Mouse (Mus musculus): ENCODE results near the gene Zswim8. TPM values are rescaled to one million over a fixed set of nuclear protein-coding genes. Genes with fewer than 3 reads are reported as not detected.
A peak's percentile ranks its signal among the peaks of the same experiment; 100 is the strongest.

Zswim8 gene
- polyA plus RNA-seq, 1 experiment from 2014 or later = 52.8 TPM

GRCm38 (mm10) chr14:20733952-20734774, 26.8 kb downstream of the Zswim8 start, which contains the start of gene Ndst2:
Gene Ndst2, minus strand, starts transcription at chr14:20734562.
- H3K27ac ChIP-seq (ENCODE audit: low read depth, low read length) = peak within 1 kb of the TSS; percentile 83
- H3K27me3 ChIP-seq (ENCODE audit: control insufficient read depth, insufficient read depth, low read length) = no peaks in the 10 kb centered on the region
- under 1% methylated on average over 73 of the region's 81 CpGs for WGBS
- no peaks in the 10 kb centered on the region for H3K9me3 ChIP-seq (ENCODE audit: control insufficient read depth, low read length)
- peaks cover 14% of the 10 kb centered on the region for H3K4me1 ChIP-seq (ENCODE audit: control insufficient read depth, insufficient read depth, low read length)
- peak within 1 kb of the TSS; percentile 78 for H3K4me3 ChIP-seq (ENCODE audit: low read depth, low read length)
- peak; percentile 98 for ATAC-seq (ENCODE audit: low read depth)
- H3K9ac ChIP-seq (replicated peaks; ENCODE audit: low read depth, low read length) = peak within 1 kb of the TSS; percentile 77
- H3K4me2 ChIP-seq (ENCODE audit: low read depth, low read length) = peak within 1 kb of the TSS; percentile 92
- H3K36me3 ChIP-seq (ENCODE audit: control insufficient read depth, insufficient read depth, low read length) = peaks cover 24% of the 10 kb centered on the region

GRCm38 (mm10) chr14:20735052-20735451, 27.7 kb downstream of the Zswim8 start:
- Histone ChIP-seq H3K36me3 (ENCODE audit: control insufficient read depth, insufficient read depth, low read length) (peaks cover 22% of the 10 kb centered on the region; the same call in 1 of the 2 replicates), H3K9ac (replicated peaks; ENCODE audit: low read depth, low read length) (no peak overlapping the region), H3K4me2 (ENCODE audit: low read depth, low read length) (no peak overlapping the region; the same call in 1 of the 2 replicates), H3K27me3 (ENCODE audit: control insufficient read depth, insufficient read depth, low read length) (no peaks in the 10 kb centered on the region), H3K9me3 (ENCODE audit: control insufficient read depth, low read length) (no peaks in the 10 kb centered on the region), H3K4me3 (ENCODE audit: low read depth, low read length) (no peak overlapping the region), H3K4me1 (ENCODE audit: control insufficient read depth, insufficient read depth, low read length) (peaks cover 14% of the 10 kb centered on the region), H3K27ac (ENCODE audit: low read depth, low read length) (peak overlapping the region; percentile 57; the same call in 1 of the 2 replicates)
- 67% methylated on average over 2 of the region's 2 CpGs for WGBS
- no peak for ATAC-seq (ENCODE audit: low read depth)

- H3K27me3 ChIP-seq (ENCODE audit: control insufficient read depth, insufficient read depth, low read length) = no peaks in the 10 kb centered on the region
- peaks cover 14% of the 10 kb centered on the region for H3K4me1 ChIP-seq (ENCODE audit: control insufficient read depth, insufficient read depth, low read length)
- no peak overlapping the region for H3K27ac ChIP-seq (ENCODE audit: low read depth, low read length)
- H3K9me3 ChIP-seq (ENCODE audit: control insufficient read depth, low read length) = no peaks in the 10 kb centered on the region
- ATAC-seq (ENCODE audit: low read depth) = no peak
- H3K4me2 ChIP-seq (ENCODE audit: low read depth, low read length) = no peak overlapping the region
- 85% methylated on average over 13 of the region's 13 CpGs for WGBS
- no peak overlapping the region for H3K9ac ChIP-seq (replicated peaks; ENCODE audit: low read depth, low read length)
- no peak overlapping the region for H3K4me3 ChIP-seq (ENCODE audit: low read depth, low read length)
- peaks cover 23% of the 10 kb centered on the region; the same call in 1 of the 2 replicates for H3K36me3 ChIP-seq (ENCODE audit: control insufficient read depth, insufficient read depth, low read length)
Observed at GRCm38 (mm10) chr14:20735892-20736390, 28.6 kb downstream of the Zswim8 start.

- no peak overlapping the region for H3K4me3 ChIP-seq (ENCODE audit: low read depth, low read length)
- H3K4me1 ChIP-seq (ENCODE audit: control insufficient read depth, insufficient read depth, low read length) = peaks cover 14% of the 10 kb centered on the region
- no peaks in the 10 kb centered on the region for H3K9me3 ChIP-seq (ENCODE audit: control insufficient read depth, low read length)
- no peak for ATAC-seq (ENCODE audit: low read depth)
- H3K27me3 ChIP-seq (ENCODE audit: control insufficient read depth, insufficient read depth, low read length) = no peaks in the 10 kb centered on the region
- no peak overlapping the region for H3K27ac ChIP-seq (ENCODE audit: low read depth, low read length)
- H3K9ac ChIP-seq (replicated peaks; ENCODE audit: low read depth, low read length) = no peak overlapping the region
- 35% methylated on average over 14 of the region's 14 CpGs for WGBS
- peaks cover 30% of the 10 kb centered on the region; the same call in 1 of the 2 replicates for H3K36me3 ChIP-seq (ENCODE audit: control insufficient read depth, insufficient read depth, low read length)
- no peak overlapping the region for H3K4me2 ChIP-seq (ENCODE audit: low read depth, low read length)
Observed at GRCm38 (mm10) chr14:20737306-20737705, 30.0 kb downstream of the Zswim8 start.

DNA sequence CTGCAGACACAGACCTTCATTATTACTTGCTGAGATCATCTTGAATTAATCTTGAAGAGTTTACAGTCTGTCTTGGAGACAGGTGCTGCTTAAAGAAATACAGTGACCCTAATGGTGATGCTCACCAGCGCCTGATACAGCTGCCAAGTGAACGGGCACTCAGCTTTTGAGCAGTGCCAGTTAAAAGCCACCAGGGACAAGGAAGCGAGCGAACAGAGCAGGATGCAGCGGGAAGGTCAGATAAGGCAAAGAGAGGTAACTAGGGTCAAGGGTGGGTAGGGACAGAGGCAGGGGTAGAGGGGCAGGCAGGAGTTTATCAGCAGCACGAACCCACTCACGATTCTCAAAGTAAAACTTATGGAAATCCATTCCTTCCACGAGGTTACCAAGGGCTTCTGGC, 31.2 kb downstream of the Zswim8 start:
- Histone ChIP-seq H3K9me3 (ENCODE audit: control insufficient read depth, low read length) (no peaks in the 10 kb centered on the region), H3K27me3 (ENCODE audit: control insufficient read depth, insufficient read depth, low read length) (no peaks in the 10 kb centered on the region), H3K4me3 (ENCODE audit: low read depth, low read length) (no peak overlapping the region), H3K9ac (replicated peaks; ENCODE audit: low read depth, low read length) (no peak overlapping the region), H3K36me3 (ENCODE audit: control insufficient read depth, insufficient read depth, low read length) (peaks cover 34% of the 10 kb centered on the region; the same call in 1 of the 2 replicates), H3K27ac (ENCODE audit: low read depth, low read length) (no peak overlapping the region), H3K4me1 (ENCODE audit: control insufficient read depth, insufficient read depth, low read length) (peaks cover 8% of the 10 kb centered on the region), H3K4me2 (ENCODE audit: low read depth, low read length) (no peak overlapping the region)
- WGBS = 86% methylated on average over 8 of the region's 8 CpGs
- no peak for ATAC-seq (ENCODE audit: low read depth)

DNA sequence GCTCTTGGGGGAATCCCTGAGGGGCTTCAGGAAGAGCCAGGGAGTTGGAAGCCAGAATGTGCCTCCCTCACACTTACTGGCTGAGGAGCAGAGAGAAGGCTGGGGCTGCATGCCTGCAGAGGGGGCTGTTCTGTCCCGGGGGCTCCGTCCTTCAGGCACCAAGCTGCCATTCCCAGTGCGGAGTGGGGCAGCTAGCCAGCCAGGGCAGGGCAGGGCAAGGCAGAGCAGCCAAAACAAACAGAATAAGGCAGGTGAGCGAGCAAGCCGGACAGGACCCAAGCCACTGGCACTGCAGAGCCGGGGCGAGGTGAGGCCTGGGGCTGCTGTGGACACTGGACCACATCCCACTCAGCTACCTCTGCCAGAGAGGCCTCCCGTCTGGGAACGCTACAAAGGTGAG, 33.9 kb downstream of the Zswim8 start:
- ATAC-seq (ENCODE audit: low read depth) = no peak

DNA sequence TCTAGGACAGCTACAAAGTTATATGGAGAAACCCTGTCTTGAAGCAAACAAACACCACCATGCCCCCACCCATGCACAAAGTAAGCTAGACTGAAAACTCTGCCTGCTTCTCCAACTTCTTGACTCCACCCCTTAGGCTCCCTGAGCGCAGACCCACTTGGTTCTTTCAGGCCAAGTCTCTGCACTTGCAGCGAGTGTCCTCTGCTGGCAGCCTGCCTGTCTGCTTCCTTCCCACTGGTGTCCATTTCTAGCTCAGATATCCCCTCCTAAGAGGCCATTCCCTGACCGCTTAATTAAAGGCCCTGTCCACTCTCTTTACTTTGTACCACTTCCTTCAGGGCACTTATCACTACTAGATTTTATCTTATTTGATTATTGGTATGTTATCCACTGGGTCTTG, 36.3 kb downstream of the Zswim8 start:
- no peaks in the 10 kb centered on the region for H3K9me3 ChIP-seq (ENCODE audit: control insufficient read depth, low read length)
- H3K4me1 ChIP-seq (ENCODE audit: control insufficient read depth, insufficient read depth, low read length) = no peaks in the 10 kb centered on the region
- H3K9ac ChIP-seq (replicated peaks; ENCODE audit: low read depth, low read length) = no peak overlapping the region
- WGBS = 84% methylated on average over 3 of the region's 3 CpGs
- no peak overlapping the region for H3K27ac ChIP-seq (ENCODE audit: low read depth, low read length)
- peaks cover 40% of the 10 kb centered on the region for H3K36me3 ChIP-seq (ENCODE audit: control insufficient read depth, insufficient read depth, low read length)
- no peak overlapping the region for H3K4me2 ChIP-seq (ENCODE audit: low read depth, low read length)
- no peak for ATAC-seq (ENCODE audit: low read depth)
- H3K4me3 ChIP-seq (ENCODE audit: low read depth, low read length) = no peak overlapping the region
- no peaks in the 10 kb centered on the region for H3K27me3 ChIP-seq (ENCODE audit: control insufficient read depth, insufficient read depth, low read length)

More for the DNA sequence above, 33.9 kb downstream of the Zswim8 start:
- no peaks in the 10 kb centered on the region for H3K27me3 ChIP-seq (ENCODE audit: control insufficient read depth, insufficient read depth, low read length)
- H3K4me3 ChIP-seq (ENCODE audit: low read depth, low read length) = no peak overlapping the region
- H3K4me1 ChIP-seq (ENCODE audit: control insufficient read depth, insufficient read depth, low read length) = no peaks in the 10 kb centered on the region
- H3K4me2 ChIP-seq (ENCODE audit: low read depth, low read length) = no peak overlapping the region
- 92% methylated on average over 9 of the region's 9 CpGs for WGBS
- H3K9me3 ChIP-seq (ENCODE audit: control insufficient read depth, low read length) = no peaks in the 10 kb centered on the region
- H3K9ac ChIP-seq (replicated peaks; ENCODE audit: low read depth, low read length) = no peak overlapping the region
- H3K36me3 ChIP-seq (ENCODE audit: control insufficient read depth, insufficient read depth, low read length) = peaks cover 46% of the 10 kb centered on the region
- no peak overlapping the region for H3K27ac ChIP-seq (ENCODE audit: low read depth, low read length)

DNA sequence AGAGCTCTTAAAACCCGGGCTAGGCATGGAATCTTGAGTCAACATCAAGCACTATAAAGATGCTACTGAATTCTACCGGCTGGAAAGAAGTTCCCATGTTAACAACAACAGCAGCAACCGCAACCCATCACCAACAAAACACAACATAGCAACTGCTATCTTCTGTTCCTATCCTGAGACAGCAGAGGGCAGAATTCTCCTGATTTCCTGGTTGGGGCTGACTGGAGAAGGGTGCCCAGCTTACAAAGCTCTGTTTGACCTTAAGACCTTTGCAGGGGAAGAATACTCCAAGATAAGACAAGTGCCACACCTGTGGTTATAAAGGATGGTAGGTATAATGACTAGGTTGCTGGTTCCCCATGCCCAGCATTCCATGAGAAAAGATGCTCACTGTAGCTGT, 39.6 kb downstream of the Zswim8 start:
- Histone ChIP-seq H3K27me3 (ENCODE audit: control insufficient read depth, insufficient read depth, low read length) (no peaks in the 10 kb centered on the region), H3K9ac (replicated peaks; ENCODE audit: low read depth, low read length) (no peak overlapping the region), H3K4me2 (ENCODE audit: low read depth, low read length) (no peak overlapping the region), H3K9me3 (ENCODE audit: control insufficient read depth, low read length) (no peaks in the 10 kb centered on the region), H3K4me3 (ENCODE audit: low read depth, low read length) (no peak overlapping the region), H3K27ac (ENCODE audit: low read depth, low read length) (no peak overlapping the region), H3K4me1 (ENCODE audit: control insufficient read depth, insufficient read depth, low read length) (no peaks in the 10 kb centered on the region), H3K36me3 (ENCODE audit: control insufficient read depth, insufficient read depth, low read length) (peaks cover 22% of the 10 kb centered on the region)
- ATAC-seq (ENCODE audit: low read depth) = no peak
- WGBS = 85% methylated on average over 3 of the region's 3 CpGs

GRCm38 (mm10) chr14:20748388-20748787, 41.0 kb downstream of the Zswim8 start:
- H3K27me3 ChIP-seq (ENCODE audit: control insufficient read depth, insufficient read depth, low read length) = no peaks in the 10 kb centered on the region
- peaks cover 19% of the 10 kb centered on the region for H3K36me3 ChIP-seq (ENCODE audit: control insufficient read depth, insufficient read depth, low read length)
- H3K27ac ChIP-seq (ENCODE audit: low read depth, low read length) = no peak overlapping the region
- H3K4me2 ChIP-seq (ENCODE audit: low read depth, low read length) = no peak overlapping the region
- 60% methylated on average over 4 of the region's 4 CpGs for WGBS
- peak; percentile 51; the same call in 1 of the 2 replicates for ATAC-seq (ENCODE audit: low read depth)
- no peaks in the 10 kb centered on the region for H3K9me3 ChIP-seq (ENCODE audit: control insufficient read depth, low read length)
- H3K4me3 ChIP-seq (ENCODE audit: low read depth, low read length) = no peak overlapping the region
- H3K9ac ChIP-seq (replicated peaks; ENCODE audit: low read depth, low read length) = no peak overlapping the region
- no peaks in the 10 kb centered on the region for H3K4me1 ChIP-seq (ENCODE audit: control insufficient read depth, insufficient read depth, low read length)

Data from neural tube, embryonic 14.5 days (tissue).